Mouse (Mus musculus): ENCODE results near the gene Sept1.

Sept1 gene

DNA sequence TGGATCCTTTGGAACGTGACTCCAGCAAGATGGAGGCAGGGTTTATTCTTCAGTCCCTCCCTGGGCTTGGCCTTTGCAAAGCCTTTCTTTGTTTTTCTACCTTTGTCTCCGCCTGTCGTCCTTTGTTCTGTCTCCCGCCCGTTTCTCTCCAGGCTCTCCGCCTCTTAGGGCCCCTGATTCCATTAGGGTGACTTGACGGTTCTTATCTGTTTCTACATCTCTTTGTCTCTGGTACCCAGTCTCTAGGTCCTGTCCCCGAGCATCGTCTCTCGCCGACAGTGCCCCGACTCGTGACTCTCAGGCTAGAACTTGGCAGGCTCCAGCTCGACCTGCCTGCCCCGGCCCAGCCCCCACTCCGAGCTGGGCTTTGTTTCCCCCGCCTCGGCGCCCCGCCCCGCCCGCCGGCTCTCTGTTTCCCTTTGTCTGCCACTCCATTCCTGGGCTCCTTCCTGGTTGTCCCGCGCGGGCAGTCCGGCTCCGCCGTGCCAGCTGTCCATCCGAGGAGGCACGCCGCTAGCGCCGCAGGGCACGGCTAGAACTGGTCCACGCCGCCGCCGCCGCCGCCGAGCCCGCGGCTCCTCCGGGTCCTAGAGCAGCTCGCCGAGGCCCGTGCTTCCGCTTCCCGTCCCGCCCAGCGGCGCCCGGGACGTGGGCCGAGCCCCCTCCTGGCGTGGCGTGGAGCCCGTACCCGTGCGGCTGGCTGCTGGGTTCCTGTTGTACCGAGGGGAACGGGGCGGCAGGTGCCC lies at the start of gene Sept1, which contains the start of gene Zfp553:
Sept1 (minus strand) TSS at position 509 of the 746 bp plus-strand sequence.
Zfp553 (plus strand) TSS at position 440 of the 746 bp plus-strand sequence.
- DNase-seq, result peak; percentile 86

DNA sequence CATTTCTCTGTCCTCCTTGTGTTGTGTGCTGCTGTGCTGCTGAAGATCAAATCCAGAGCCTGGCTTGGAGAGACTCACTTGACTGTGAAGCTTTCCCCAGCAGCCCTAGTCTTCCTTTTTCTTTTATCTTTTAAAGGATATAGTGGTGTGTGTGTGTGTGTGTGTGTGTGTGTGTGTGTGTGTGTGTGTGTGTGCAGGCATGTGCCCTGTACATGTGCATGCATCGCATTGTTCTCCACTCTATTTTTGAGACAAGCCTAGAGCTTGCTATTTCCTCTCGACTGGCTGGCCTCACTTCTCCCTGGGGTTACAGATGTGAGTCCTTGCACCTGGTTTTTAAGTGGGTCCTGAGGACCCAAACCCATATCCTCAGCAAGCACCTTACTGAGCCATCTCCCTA lies 49.3 kb upstream of the Sept1 start:
- no peak for DNase-seq

DNA sequence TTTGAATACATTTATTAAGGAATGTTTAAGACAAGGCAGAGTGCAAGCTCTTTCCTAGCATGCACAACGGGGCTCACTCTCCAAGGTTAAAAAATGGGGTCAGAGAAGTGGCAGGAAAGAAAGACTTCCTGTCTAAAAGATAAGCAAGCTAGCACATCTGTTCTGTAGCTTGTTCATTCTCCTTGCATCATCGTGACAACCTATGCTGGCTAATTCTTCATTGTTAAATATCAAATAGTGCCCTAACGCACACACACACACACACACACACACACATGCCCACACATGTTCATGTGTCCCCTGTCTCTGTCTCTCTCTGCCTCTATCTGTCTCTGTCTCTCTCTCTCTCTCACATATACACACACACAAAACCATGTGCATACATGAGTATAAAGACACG lies 48.2 kb upstream of the Sept1 start:
- DNase-seq, result no peak

DNA sequence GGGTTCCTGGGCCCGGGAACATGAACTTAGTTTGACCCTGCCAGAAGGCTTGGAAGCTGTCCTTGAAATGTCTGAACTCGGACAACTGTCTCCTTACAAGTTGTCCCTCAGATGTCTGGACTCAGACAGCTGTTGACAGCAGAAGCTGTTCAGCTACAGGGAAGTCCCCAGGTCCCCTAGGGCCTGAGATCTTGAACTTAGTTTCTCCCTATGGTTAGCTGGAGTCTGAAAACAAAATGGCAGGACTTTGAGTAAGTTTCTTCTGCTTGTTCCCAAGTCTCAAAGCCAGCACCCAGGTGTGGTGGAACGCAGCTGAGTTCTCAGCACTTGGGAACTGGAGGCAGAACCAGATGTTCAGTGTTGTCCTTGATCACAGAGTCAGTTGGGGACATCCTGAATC lies 47.2 kb upstream of the Sept1 start:
- no peak for DNase-seq

DNA sequence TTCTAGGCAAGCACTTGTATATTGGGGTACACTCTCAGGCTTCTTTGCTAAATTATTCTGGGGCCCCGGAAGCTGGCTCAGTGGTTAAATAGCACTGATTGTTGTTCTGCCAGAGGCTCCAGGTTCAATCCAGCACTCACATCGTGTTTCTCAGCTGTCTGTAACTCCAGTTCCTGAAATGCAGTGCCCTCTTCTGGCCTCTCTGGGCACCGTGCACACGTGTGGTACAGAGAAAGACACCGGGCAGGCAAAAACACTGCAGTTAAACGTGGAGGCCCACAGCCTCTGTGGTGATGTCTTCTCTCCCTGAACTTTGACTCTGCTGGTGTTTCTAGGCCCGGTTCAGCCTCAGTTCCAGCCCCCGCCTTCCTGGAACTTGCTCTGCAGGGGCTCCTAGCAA lies 45.4 kb upstream of the Sept1 start:
- peak; percentile 81 for DNase-seq

DNA sequence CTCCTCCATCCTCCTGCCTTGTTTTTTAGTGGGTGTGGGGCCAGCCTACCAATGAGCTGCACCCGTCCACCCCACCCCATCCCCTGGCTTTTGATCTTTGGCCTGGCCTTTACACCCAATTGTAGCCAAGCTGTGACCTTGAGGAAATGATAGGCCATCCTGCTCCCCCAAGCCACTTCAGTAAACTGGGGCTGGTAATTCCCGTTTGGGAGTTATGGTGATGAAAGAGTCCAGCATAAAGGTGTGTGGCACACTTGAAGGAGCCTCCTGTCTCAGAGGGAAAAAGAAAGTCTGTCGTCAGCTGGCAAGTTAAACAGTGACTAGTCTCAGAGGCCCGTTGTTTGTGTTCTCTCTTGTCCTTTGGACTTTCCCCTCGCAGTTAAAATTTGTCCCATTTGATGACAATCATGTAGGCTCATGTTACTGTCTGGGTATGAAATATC lies 43.6 kb upstream of the Sept1 start:
- peak; percentile 93 for DNase-seq

DNA sequence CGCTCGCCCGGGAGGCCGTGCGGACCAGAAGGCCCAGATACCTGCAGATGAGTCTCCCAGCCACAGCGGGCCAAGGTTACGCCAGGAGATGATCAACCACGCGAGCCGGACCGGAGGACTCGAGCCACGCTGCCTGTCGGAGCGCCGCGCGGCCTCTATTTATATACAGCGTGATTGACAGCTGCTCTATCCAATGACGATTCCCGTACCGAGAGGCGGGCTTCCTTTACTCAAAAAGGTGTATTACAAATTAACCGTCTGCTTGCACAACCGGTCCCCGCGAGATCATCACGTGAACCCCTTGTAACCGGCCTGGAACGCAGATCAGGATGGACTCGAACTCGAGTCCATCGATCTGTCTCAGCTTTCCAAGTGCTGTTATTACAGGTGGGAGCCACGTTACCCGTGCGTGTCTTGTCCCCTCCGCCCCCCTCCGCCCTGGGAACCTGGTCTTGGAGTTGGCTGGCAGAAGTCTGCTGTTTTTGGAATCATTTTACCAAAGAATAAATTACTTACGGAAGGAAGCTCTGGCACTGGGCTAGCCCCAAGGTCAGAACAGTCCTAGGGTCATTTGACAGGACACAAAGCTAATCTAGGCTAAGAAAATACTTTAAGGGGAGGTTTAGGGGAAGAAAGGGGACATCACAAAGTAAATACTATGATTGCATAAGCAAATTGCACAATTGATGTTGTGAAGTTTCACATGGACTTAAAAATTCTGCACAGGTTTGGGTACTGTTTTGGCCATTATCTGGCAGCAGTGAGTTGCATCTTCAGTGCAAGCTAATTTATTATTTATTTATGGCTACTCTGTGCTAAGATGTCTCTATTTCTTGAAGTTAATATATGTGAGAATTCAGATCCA lies 41.2 kb upstream of the Sept1 start, which contains the start of gene Sephs2:
Sephs2 (minus strand) TSS at position 131 of the 865 bp plus-strand sequence.
- peak; percentile 99 for DNase-seq

DNA sequence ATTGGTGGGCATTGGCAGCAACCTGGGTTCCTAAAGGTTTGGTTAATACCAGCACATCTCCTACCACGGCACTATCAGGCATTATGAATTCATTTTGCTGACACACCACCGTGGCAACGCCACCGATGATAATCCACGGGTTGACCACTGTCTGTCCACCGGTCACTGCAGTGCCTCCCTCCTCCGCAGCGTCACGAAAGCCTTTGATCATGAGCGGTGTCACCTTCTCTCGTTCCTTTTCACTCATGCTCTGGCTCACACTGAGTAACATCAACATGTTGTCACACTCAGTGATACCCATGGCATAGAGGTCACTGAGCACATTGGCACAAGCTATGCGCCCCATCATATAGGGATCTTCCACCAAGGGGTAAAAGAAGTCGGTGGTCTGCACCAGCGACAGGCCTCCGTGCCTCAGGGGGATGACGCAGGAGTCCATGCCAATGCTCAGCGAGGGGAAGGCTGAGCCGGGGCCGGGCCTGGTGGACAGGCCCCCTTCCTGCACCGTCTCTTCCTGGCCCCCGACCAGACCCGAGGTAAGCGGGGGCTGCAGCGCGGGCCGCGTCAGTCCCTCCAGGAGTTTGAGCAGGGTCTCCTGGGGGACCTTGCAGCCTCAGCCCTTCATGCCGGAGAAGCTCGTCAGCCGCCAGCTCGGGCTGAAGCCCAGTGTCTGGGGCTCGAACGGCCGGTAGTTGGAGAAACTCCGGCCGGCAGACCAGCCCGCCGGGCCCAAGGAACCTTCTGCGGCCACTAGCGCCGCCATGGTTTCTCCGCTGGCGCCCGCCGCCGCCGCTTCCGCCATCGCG lies 40.4 kb upstream of the Sept1 start:
- no peak for DNase-seq

DNA sequence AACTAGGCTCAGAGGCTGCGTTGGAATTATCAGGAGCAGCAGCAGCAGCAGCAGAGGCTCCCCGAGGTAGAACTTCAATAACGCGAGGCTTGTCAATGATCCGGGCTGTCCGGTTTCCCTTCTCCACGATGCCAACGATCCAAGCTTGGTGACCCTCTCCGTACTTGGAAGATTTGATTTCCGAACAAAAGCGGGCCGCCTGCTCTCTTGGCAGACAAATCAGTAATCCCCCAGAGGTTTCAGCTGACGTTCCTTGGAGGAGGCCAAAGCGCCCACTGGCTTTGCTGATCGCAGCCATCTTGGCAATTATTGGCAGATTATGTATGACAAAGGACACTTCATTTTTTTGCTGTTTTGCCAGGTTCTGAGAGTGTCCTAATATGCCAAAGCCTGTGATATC lies 39.6 kb upstream of the Sept1 start:
- DNase-seq, result no peak

DNA sequence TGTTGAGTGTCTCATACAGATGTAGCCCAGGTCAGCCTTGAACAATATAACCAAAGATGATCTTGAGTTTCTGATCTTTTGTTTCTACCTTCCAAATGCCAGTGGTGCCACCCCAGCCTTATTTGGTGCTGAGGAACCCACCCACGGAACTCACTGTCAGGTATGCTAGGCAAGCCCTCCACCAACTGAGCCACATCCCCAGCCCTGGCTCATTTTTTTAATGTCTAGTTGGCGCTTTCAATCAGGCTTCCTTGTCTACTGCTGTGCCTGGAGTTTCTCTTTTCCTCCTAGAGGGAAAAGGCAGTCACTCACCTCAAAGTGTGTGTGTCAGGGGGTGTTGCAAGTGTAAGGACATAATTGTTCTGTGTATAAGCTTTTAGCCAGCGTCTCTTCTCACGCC lies 38.2 kb upstream of the Sept1 start:
- no peak for DNase-seq

DNA sequence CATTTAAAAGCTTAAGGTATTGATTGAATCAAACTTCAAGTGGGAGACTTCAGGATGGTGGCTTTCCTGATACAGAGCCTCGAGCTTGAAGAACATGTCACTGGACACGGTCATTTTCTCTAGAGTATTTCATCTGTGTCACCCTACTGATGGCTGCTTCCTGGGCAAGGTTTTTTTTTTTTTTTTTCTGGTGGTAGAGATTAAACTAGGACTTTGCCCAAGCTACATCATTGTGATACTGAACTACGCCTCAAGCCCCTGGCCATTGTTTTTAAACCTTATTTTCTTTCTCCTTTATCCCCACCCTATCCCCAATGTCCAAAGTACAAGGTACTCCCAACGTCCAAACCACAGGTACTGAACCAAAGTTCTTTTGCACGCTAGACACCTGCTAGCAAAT lies 37.7 kb upstream of the Sept1 start:
- DNase-seq, result peak; percentile 41

DNA sequence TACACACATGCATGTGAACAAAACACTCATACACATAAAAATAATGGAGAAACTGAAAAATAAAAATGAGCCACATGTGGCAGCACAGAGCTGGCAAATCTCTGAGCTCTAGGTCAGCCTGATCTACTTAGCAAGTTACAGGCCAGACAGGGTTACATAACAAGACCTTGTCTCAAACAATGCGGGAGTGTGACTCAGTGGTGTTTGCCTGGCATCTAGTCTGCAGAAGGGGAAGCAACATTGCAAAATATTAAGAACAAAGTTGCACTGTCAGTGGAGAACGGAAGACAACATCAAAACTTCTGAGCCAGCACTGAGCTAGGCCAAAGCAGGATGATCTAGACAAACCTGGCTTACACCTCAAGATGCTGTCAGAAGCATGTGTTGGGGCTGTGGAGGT lies 37.3 kb upstream of the Sept1 start:
- peak; percentile 32 for DNase-seq

DNA sequence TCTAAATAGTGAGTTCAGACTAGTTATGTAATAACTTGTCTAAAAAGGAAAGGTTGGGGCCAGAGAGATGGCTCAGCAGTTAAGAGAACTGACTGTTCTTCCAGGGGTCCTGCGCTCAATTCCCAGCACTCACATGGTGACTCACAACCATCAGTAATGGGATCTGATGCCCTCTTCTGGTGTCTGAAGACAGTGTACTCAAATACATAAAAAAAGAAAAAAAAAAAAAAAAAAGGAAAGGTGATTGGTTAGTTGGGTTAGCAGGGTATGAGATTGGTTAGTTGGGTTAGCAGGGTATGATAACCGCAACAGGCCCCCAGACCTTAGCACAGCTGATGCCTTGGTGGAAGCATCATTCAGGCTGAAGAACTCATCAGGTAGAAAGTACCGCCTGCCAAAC lies 30.6 kb upstream of the Sept1 start:
- DNase-seq, result no peak

DNA sequence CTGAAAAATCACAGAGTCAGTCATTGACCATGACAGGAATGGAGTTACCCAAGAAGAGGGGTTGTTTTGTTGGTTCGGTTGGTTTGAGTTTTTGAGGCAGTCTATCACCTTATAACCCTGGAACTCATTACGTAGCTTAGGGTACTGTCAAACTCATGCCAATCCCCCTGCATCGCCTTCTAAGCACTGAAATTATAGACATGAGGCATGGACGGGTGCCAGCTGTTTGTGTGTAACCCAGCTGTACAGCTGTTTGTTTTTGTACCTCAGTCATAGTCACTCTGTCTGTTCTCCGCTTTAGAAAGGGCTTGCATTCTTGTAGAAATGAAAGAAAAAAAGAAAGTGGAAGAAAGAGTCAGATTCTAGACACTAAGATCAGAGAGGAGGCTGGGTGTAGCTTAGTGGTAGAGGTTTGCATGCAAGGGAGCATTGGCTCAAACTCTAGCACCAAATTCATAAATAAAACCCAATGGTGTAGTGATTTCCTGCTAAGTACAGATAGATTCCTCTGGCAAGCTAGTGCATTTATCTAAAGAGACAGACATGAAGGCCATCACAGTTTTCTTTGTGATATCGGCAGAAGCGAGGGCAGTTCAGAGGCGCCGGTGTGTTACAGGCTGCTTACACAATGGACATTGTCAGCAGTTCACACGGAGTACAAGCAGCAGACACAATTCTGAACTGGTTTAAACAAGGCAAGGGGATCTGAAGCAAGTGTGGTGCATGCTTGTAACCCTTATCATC lies 29.5 kb upstream of the Sept1 start:
- DNase-seq, result no peak

DNA sequence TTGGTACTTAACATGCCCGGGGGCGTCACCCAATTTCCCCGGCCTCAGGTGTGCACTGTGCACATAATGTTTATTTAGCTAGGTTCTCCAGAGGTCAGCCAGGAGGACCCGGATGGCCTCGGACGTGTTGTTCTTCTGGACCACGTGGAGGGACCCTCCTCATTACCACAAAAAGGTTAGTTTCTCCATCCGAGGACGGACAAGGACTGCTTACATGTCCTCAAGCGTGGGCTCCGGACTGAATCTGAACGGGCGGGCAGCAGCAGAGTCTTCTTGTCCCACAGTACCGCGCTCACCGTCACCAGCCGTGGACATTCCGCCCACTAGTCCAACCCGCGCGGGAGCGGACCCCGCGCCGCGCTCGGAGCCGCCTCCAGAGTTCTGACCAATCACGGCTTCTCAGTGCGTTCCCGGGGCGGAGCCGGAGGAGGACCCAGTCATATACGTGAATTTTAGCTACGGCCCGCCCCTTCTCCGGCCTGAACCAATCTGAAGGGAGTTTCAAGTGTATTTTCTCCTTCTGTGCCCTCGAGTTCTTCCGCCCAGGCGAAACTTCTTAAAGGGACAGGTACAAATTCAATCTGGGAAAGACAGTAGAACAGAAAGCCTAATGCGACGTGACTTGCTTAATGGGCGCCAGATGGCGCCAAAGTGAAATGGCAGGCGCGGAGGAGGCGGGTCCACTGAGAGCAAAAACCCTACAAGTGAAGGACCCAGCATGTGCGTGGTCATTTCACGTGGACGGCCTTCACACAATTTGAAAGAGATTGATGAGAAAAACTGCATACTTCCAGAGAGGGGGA lies 27.6 kb upstream of the Sept1 start, which contains the start of gene Dctpp1:
Dctpp1 (minus strand) TSS at position 401 of the 803 bp plus-strand sequence.
- peak; percentile 100 for DNase-seq

DNA sequence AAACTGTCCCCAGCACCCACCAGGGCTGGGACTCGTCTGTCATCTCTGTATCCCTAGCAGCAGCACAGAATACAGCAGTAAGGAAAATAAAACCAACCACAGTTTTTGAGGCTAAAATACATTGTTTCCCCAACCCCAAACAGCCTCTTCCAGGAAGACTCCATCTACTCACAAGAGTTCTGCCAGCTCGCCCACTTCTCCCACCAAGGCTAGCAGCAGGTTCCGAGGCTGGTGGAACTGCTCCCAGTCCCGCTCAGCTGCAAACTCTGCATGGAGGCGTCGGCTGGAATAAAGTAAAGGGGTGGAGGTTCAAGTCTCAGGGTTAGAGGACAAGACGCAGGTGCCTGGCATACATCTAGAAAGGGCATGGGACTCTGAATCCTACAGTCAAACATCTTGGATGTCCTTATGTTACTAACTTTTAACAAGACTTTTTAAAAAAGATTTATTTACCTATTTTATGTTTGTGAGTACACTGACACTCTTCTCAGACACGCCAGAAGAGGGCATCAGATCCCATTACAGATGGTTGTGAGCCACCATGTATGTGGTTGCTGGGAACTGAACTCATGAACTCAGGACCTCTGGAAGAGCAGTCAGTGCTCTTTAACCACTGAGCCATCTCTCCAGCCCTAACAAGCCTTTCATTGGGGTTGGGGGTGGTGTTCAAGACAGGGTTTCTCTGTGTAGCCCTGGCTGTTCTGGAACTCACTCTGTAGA lies 26.4 kb upstream of the Sept1 start:
- no peak for DNase-seq

DNA sequence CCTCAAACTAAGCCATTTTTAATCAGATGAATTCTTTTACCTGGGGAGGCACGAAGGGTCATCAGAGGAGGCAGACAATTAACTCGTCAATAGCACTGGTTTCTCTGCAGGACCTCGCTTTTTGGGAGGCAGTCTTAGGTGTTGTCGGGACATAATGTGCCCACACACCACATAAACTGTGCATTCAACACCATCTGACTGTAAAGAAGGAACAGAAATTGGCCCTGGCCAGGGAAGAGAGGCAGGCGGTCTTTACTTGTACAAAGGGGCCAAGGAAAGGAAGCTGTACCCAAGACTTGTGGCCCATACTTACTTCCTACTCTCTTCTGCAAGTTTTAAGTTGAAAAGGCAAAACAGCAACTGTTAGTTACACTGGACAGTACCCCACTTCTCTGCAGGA lies 23.6 kb upstream of the Sept1 start:
- DNase-seq, result no peak

DNA sequence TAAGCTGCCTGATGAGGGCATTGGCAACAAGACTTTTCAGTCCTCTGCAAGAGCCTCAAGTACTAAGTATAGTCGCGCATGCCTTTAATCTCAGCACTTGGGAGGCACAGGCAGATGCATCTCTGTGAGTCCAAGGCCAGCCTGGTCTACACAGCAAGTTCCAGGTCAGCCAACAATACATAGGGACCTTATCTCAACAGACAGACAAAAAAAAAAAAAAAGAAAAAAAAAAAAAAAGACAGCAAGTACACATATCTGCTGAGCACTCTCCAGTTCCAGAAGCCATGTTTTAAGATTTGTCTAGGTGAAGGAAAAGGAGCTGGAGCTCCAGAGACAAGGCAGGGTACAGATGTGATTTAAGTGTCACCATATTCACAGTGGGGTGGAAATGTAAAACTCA lies 23.0 kb upstream of the Sept1 start:
- no peak for DNase-seq

DNA sequence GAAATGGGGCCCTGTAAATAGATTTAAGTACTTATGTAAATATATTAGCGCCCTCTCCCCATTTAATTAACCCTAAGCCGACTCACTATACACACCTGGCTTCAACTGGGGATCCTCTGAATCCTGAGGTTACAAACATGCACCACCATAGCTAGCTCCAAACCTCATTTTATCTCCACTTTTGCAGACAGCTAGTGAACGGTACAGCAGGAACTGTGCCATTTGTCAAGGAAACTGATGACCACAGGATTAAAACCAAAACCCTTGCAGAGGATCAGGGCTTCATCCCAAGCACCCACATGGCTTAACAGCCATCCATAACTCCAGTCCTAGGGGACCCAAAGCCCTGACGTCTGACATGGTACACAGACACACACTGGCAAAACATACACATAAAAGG lies 22.1 kb upstream of the Sept1 start:
- no peak for DNase-seq

Measured in kidney, adult 9 months (tissue).